Mouse (Mus musculus): Measurements from ENCODE around the gene Dact1. TPM values are rescaled to one million over a fixed set of nuclear protein-coding genes. Genes with fewer than 3 reads are reported as not detected.

Dact1 gene
- polyA plus RNA-seq, 1 experiment from 2014 or later: 6.5 TPM

GRCm38 (mm10) chr12:71285399-71285798 lies 24.3 kb upstream of the Dact1 start:
- Histone ChIP-seq H3K27me3 (ENCODE audit: control insufficient read depth, insufficient read depth, low read length) (no peaks in the 10 kb centered on the region), H3K4me3 (ENCODE audit: low read length) (no peak overlapping the region), H3K36me3 (ENCODE audit: control insufficient read depth, insufficient read depth) (no peaks in the 10 kb centered on the region), H3K9me3 (replicated peaks; ENCODE audit: control insufficient read depth, low read length) (no peaks in the 10 kb centered on the region; the same call in 1 of the 2 replicates), H3K4me1 (ENCODE audit: control insufficient read depth, insufficient read depth, low read length) (0 out of 2 replicates have a peak, but pooled peaks cover 2% of the 10 kb centered on the region), H3K4me2 (ENCODE audit: low read depth, low read length) (no peak overlapping the region), H3K27ac (ENCODE audit: low read length) (no peak overlapping the region), H3K9ac (ENCODE audit: low read length) (no peak overlapping the region)
- no peak for ATAC-seq (replicated peaks; ENCODE audit: extremely low read depth, insufficient read depth, low FRiP score)

DNA sequence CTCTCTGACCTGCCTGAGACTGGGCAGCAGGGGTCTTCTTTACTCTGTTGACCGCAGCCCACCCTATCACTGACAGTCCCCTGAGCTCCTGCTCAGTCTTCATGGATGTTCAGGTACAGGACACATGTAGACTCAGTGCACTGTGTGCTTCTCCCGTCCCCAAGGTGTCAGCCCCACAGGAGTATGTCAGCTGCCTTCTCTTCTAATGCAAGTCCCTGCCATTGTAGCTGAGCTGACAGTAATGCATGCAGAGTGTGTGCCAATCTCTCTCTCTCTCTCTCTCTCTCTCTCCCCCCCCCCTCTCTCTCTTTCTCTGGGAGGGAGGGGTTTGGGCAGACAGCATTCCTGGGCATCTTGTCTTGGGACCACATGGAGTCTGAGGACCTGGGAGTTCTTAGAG lies 19.2 kb upstream of the Dact1 start:
- no peak for ATAC-seq (replicated peaks; ENCODE audit: extremely low read depth, insufficient read depth, low FRiP score)
- Histone ChIP-seq H3K36me3 (ENCODE audit: control insufficient read depth, insufficient read depth) (no peaks in the 10 kb centered on the region), H3K4me3 (ENCODE audit: low read length) (no peak overlapping the region), H3K27ac (ENCODE audit: low read length) (no peak overlapping the region), H3K27me3 (ENCODE audit: control insufficient read depth, insufficient read depth, low read length) (no peaks in the 10 kb centered on the region), H3K4me2 (ENCODE audit: low read depth, low read length) (no peak overlapping the region), H3K9ac (ENCODE audit: low read length) (no peak overlapping the region), H3K9me3 (replicated peaks; ENCODE audit: control insufficient read depth, low read length) (no peaks in the 10 kb centered on the region), H3K4me1 (ENCODE audit: control insufficient read depth, insufficient read depth, low read length) (peaks cover 6% of the 10 kb centered on the region; the same call in 1 of the 2 replicates)
- WGBS: 60% methylated on average over 2 of the region's 2 CpGs

- Histone ChIP-seq H3K4me3 (ENCODE audit: low read length) (0 out of 2 replicates have a peak overlapping the region, but pooled peaks have one; percentile 17), H3K9me3 (replicated peaks; ENCODE audit: control insufficient read depth, low read length) (no peaks in the 10 kb centered on the region), H3K9ac (ENCODE audit: low read length) (no peak overlapping the region), H3K27ac (ENCODE audit: low read length) (no peak overlapping the region), H3K36me3 (ENCODE audit: control insufficient read depth, insufficient read depth) (no peaks in the 10 kb centered on the region), H3K4me1 (ENCODE audit: control insufficient read depth, insufficient read depth, low read length) (peaks cover 4% of the 10 kb centered on the region; the same call in 1 of the 2 replicates), H3K27me3 (ENCODE audit: control insufficient read depth, insufficient read depth, low read length) (no peaks in the 10 kb centered on the region), H3K4me2 (ENCODE audit: low read depth, low read length) (peak overlapping the region; percentile 51)
- no peak for ATAC-seq (replicated peaks; ENCODE audit: extremely low read depth, insufficient read depth, low FRiP score)
- 31% methylated on average over 22 of the region's 22 CpGs for WGBS
These were observed 15.4 kb upstream of the Dact1 start for GRCm38 (mm10) chr12:71293960-71294942.

DNA sequence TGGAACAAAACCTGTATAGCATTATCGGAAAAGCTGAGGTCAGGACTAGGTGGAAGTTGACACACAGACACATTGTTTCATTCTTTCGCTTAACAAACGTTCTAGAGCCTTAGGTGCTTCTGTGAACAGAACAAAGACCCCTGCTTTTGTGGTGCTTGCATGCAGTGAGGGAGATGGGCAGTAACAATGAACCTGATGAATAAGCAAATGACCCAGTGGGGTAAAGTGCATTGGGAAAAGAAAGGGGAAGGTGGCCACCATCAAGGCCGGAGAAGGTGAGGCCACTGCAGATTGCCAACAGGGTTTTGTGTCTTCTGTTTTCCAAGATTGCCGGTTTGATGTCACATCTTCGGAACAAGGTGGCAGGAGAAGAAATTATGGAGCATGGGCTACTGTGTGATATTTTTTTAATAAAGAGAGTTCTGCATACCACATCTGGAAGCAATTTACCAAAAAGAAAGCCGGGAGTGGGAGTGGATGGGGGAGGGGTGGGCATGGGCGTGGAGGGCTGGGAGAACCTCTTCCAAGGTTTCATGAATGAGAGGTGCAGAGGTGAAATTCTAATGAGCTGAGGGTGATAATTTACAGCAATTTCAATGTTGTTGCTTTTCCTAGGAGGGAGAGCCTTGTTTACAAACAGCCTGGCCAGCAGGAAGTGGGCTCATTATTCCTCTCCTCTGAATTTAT lies 12.7 kb upstream of the Dact1 start:
- H3K9me3 ChIP-seq (replicated peaks; ENCODE audit: control insufficient read depth, low read length): no peaks in the 10 kb centered on the region
- WGBS: 62% methylated on average over 8 of the region's 8 CpGs
- ATAC-seq (replicated peaks; ENCODE audit: extremely low read depth, insufficient read depth, low FRiP score): no peak
- no peak overlapping the region for H3K4me3 ChIP-seq (ENCODE audit: low read length)
- no peak overlapping the region for H3K27ac ChIP-seq (ENCODE audit: low read length)
- peaks cover 4% of the 10 kb centered on the region; the same call in 1 of the 2 replicates for H3K4me1 ChIP-seq (ENCODE audit: control insufficient read depth, insufficient read depth, low read length)
- H3K9ac ChIP-seq (ENCODE audit: low read length): no peak overlapping the region
- no peak overlapping the region for H3K4me2 ChIP-seq (ENCODE audit: low read depth, low read length)
- no peaks in the 10 kb centered on the region for H3K36me3 ChIP-seq (ENCODE audit: control insufficient read depth, insufficient read depth)
- H3K27me3 ChIP-seq (ENCODE audit: control insufficient read depth, insufficient read depth, low read length): no peaks in the 10 kb centered on the region

- peak overlapping the region; percentile 82 for H3K4me2 ChIP-seq (ENCODE audit: low read depth, low read length)
- H3K9me3 ChIP-seq (replicated peaks; ENCODE audit: control insufficient read depth, low read length): no peaks in the 10 kb centered on the region
- ATAC-seq (replicated peaks; ENCODE audit: extremely low read depth, insufficient read depth, low FRiP score): peak; percentile 54
- peaks cover 8% of the 10 kb centered on the region for H3K36me3 ChIP-seq (ENCODE audit: control insufficient read depth, insufficient read depth)
- no peaks in the 10 kb centered on the region; the same call in 1 of the 2 replicates for H3K4me1 ChIP-seq (ENCODE audit: control insufficient read depth, insufficient read depth, low read length)
- peak overlapping the region; percentile 85 for H3K27ac ChIP-seq (ENCODE audit: low read length)
- peak overlapping the region; percentile 82 for H3K4me3 ChIP-seq (ENCODE audit: low read length)
- H3K9ac ChIP-seq (ENCODE audit: low read length): peak overlapping the region; percentile 86
- WGBS: under 1% methylated on average over 54 of the region's 56 CpGs
- H3K27me3 ChIP-seq (ENCODE audit: control insufficient read depth, insufficient read depth, low read length): no peaks in the 10 kb centered on the region; the same call in 1 of the 2 replicates
These were observed 616 bp downstream of the Dact1 start for GRCm38 (mm10) chr12:71310068-71310931.

DNA sequence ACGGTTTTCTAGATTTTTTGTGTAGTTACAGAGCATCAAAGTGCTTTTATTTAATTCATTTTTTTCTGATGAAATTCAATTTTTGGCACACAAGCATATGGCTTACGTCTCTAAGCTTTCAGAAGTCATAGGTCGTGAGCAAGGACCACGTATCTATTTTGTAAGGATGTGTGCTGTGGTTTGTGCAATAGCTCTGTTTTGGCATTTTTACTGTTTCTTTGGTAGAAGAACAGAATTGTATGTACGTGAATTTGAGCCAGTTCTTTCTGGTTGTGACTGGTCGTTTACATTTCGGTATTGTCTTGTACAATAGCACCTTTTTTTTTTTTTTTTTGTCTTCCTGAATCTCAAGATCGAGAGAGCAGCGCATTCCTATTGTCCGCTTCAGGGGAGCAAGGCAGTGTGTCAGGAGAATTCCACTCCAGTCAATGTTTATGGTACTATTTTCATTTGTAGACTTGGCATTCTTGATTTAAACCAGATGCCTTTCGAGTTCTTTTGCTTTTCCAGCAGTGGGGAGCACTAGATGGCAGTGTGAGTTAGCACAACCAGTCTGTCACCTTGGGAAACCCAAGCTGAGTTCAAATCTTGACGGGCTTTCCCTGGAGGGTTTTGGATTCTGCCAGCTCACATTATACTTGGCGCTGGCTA lies 1.7 kb downstream of the Dact1 start:
- Histone ChIP-seq H3K9me3 (replicated peaks; ENCODE audit: control insufficient read depth, low read length) (0 out of 2 replicates have a peak, but pooled peaks cover 2% of the 10 kb centered on the region), H3K27me3 (ENCODE audit: control insufficient read depth, insufficient read depth, low read length) (no peaks in the 10 kb centered on the region; the same call in 1 of the 2 replicates), H3K4me2 (ENCODE audit: low read depth, low read length) (peak overlapping the region; percentile 82), H3K4me3 (ENCODE audit: low read length) (peak overlapping the region; percentile 82), H3K9ac (ENCODE audit: low read length) (peak overlapping the region; percentile 86), H3K36me3 (ENCODE audit: control insufficient read depth, insufficient read depth) (peaks cover 16% of the 10 kb centered on the region), H3K4me1 (ENCODE audit: control insufficient read depth, insufficient read depth, low read length) (no peaks in the 10 kb centered on the region; the same call in 1 of the 2 replicates), H3K27ac (ENCODE audit: low read length) (0 out of 2 replicates have a peak overlapping the region, but pooled peaks have one; percentile 1)
- peak; percentile 21; the same call in 1 of the 2 replicates for ATAC-seq (replicated peaks; ENCODE audit: extremely low read depth, insufficient read depth, low FRiP score)
- 5% methylated on average over 13 of the region's 13 CpGs for WGBS

GRCm38 (mm10) chr12:71318239-71318638 lies 8.6 kb downstream of the Dact1 start:
- H3K4me2 ChIP-seq (ENCODE audit: low read depth, low read length): no peak overlapping the region
- H3K27me3 ChIP-seq (ENCODE audit: control insufficient read depth, insufficient read depth, low read length): no peaks in the 10 kb centered on the region
- H3K9me3 ChIP-seq (replicated peaks; ENCODE audit: control insufficient read depth, low read length): peaks cover 2% of the 10 kb centered on the region; the same call in 1 of the 2 replicates
- H3K4me1 ChIP-seq (ENCODE audit: control insufficient read depth, insufficient read depth, low read length): no peaks in the 10 kb centered on the region
- no peak overlapping the region for H3K9ac ChIP-seq (ENCODE audit: low read length)
- 96% methylated on average over 40 of the region's 40 CpGs for WGBS
- peaks cover 45% of the 10 kb centered on the region for H3K36me3 ChIP-seq (ENCODE audit: control insufficient read depth, insufficient read depth)
- no peak for ATAC-seq (replicated peaks; ENCODE audit: extremely low read depth, insufficient read depth, low FRiP score)
- H3K27ac ChIP-seq (ENCODE audit: low read length): no peak overlapping the region
- no peak overlapping the region for H3K4me3 ChIP-seq (ENCODE audit: low read length)

- H3K27me3 ChIP-seq (ENCODE audit: control insufficient read depth, insufficient read depth, low read length): no peaks in the 10 kb centered on the region
- no peak overlapping the region for H3K4me2 ChIP-seq (ENCODE audit: low read depth, low read length)
- H3K4me3 ChIP-seq (ENCODE audit: low read length): no peak overlapping the region
- peaks cover 2% of the 10 kb centered on the region; the same call in 1 of the 2 replicates for H3K9me3 ChIP-seq (replicated peaks; ENCODE audit: control insufficient read depth, low read length)
- no peaks in the 10 kb centered on the region for H3K4me1 ChIP-seq (ENCODE audit: control insufficient read depth, insufficient read depth, low read length)
- H3K9ac ChIP-seq (ENCODE audit: low read length): no peak overlapping the region
- 88% methylated on average over 4 of the region's 4 CpGs for WGBS
- no peak for ATAC-seq (replicated peaks; ENCODE audit: extremely low read depth, insufficient read depth, low FRiP score)
- no peak overlapping the region for H3K27ac ChIP-seq (ENCODE audit: low read length)
- peaks cover 37% of the 10 kb centered on the region for H3K36me3 ChIP-seq (ENCODE audit: control insufficient read depth, insufficient read depth)
These were observed 9.9 kb downstream of the Dact1 start for GRCm38 (mm10) chr12:71319536-71319935.

Data from heart, embryonic 16.5 days (tissue).